Mouse (Mus musculus): ENCODE measurements around the gene Coq8a. TPM values are rescaled to one million over a fixed set of nuclear protein-coding genes. Genes with fewer than 3 reads are reported as not detected.

Coq8a gene
- polyA plus RNA-seq, 1 experiment from 2014 or later = 28.3 TPM

GRCm38 (mm10) chr1:180185877-180186276 lies 13.5 kb downstream of the Coq8a start:
- Histone ChIP-seq H3K27me3 (replicated peaks) (no peaks in the 10 kb centered on the region), H3K9ac (no peak overlapping the region), H3K9me3 (no peaks in the 10 kb centered on the region), H3K36me3 (no peaks in the 10 kb centered on the region), H3K4me3 (no peak overlapping the region), H3K4me2 (no peak overlapping the region), H3K27ac (replicated peaks) (peak overlapping the region; percentile 77), H3K4me1 (peaks cover 52% of the 10 kb centered on the region)
- ATAC-seq (ENCODE audit: extremely low read depth, insufficient number of reproducible peaks, low FRiP score, low TSS enrichment) = no peak
- 30% methylated on average over 5 of the region's 5 CpGs for WGBS

- Histone ChIP-seq H3K4me3 (no peak overlapping the region), H3K9me3 (no peaks in the 10 kb centered on the region), H3K9ac (0 out of 2 replicates have a peak overlapping the region, but pooled peaks have one; percentile 12), H3K4me1 (peaks cover 54% of the 10 kb centered on the region), H3K36me3 (no peaks in the 10 kb centered on the region), H3K27me3 (replicated peaks) (no peaks in the 10 kb centered on the region), H3K4me2 (peak overlapping the region; percentile 16; the same call in 1 of the 2 replicates), H3K27ac (replicated peaks) (peak overlapping the region; percentile 77)
- WGBS = 16% methylated on average over 7 of the region's 7 CpGs
- ATAC-seq (ENCODE audit: extremely low read depth, insufficient number of reproducible peaks, low FRiP score, low TSS enrichment) = no peak
Observed at GRCm38 (mm10) chr1:180184768-180185167, 14.6 kb downstream of the Coq8a start.

GRCm38 (mm10) chr1:180183525-180184159 lies 15.8 kb downstream of the Coq8a start:
- Histone ChIP-seq H3K27me3 (replicated peaks) (no peaks in the 10 kb centered on the region), H3K9me3 (no peaks in the 10 kb centered on the region), H3K4me2 (no peak overlapping the region), H3K4me3 (no peak overlapping the region), H3K4me1 (peaks cover 52% of the 10 kb centered on the region), H3K9ac (no peak overlapping the region), H3K36me3 (no peaks in the 10 kb centered on the region), H3K27ac (replicated peaks) (no peak overlapping the region)
- 85% methylated on average over 6 of the region's 6 CpGs for WGBS
- no peak for ATAC-seq (ENCODE audit: extremely low read depth, insufficient number of reproducible peaks, low FRiP score, low TSS enrichment)

- H3K4me1 ChIP-seq = peaks cover 50% of the 10 kb centered on the region
- 67% methylated on average over 3 of the region's 3 CpGs for whole genome bisulfite sequencing
Observed at GRCm38 (mm10) chr1:180182731-180183130, 16.7 kb downstream of the Coq8a start.

GRCm38 (mm10) chr1:180181966-180182319 lies 17.5 kb downstream of the Coq8a start:
- Histone ChIP-seq H3K4me3 (no peak overlapping the region), H3K4me2 (no peak overlapping the region), H3K9ac (no peak overlapping the region), H3K4me1 (peaks cover 42% of the 10 kb centered on the region), H3K9me3 (no peaks in the 10 kb centered on the region), H3K36me3 (no peaks in the 10 kb centered on the region), H3K27ac (replicated peaks) (no peak overlapping the region), H3K27me3 (replicated peaks) (no peaks in the 10 kb centered on the region)
- no peak for ATAC-seq (ENCODE audit: extremely low read depth, insufficient number of reproducible peaks, low FRiP score, low TSS enrichment)
- WGBS = 74% methylated on average over 9 of the region's 9 CpGs

More at GRCm38 (mm10) chr1:180182731-180183130, 16.7 kb downstream of the Coq8a start:
- no peaks in the 10 kb centered on the region for H3K27me3 ChIP-seq (replicated peaks)
- no peaks in the 10 kb centered on the region for H3K9me3 ChIP-seq
- H3K9ac ChIP-seq = no peak overlapping the region
- H3K4me3 ChIP-seq = no peak overlapping the region
- H3K27ac ChIP-seq (replicated peaks) = no peak overlapping the region
- H3K36me3 ChIP-seq = no peaks in the 10 kb centered on the region
- ATAC-seq (ENCODE audit: extremely low read depth, insufficient number of reproducible peaks, low FRiP score, low TSS enrichment) = no peak
- no peak overlapping the region for H3K4me2 ChIP-seq

GRCm38 (mm10) chr1:180181304-180181965 lies 18.0 kb downstream of the Coq8a start:
- no peak for ATAC-seq (ENCODE audit: extremely low read depth, insufficient number of reproducible peaks, low FRiP score, low TSS enrichment)
- H3K36me3 ChIP-seq = no peaks in the 10 kb centered on the region
- peaks cover 37% of the 10 kb centered on the region for H3K4me1 ChIP-seq
- H3K4me2 ChIP-seq = no peak overlapping the region
- H3K4me3 ChIP-seq = no peak overlapping the region
- H3K27me3 ChIP-seq (replicated peaks) = no peaks in the 10 kb centered on the region
- no peak overlapping the region for H3K9ac ChIP-seq
- H3K27ac ChIP-seq (replicated peaks) = no peak overlapping the region
- WGBS = 85% methylated on average over 7 of the region's 7 CpGs
- no peaks in the 10 kb centered on the region for H3K9me3 ChIP-seq

GRCm38 (mm10) chr1:180179840-180180239 lies 19.6 kb downstream of the Coq8a start:
- 70% methylated on average over 2 of the region's 2 CpGs for WGBS
- Histone ChIP-seq H3K27me3 (replicated peaks) (no peaks in the 10 kb centered on the region), H3K27ac (replicated peaks) (peak overlapping the region; percentile 51), H3K9ac (no peak overlapping the region), H3K4me1 (peaks cover 21% of the 10 kb centered on the region), H3K4me2 (no peak overlapping the region), H3K9me3 (no peaks in the 10 kb centered on the region), H3K4me3 (no peak overlapping the region), H3K36me3 (no peaks in the 10 kb centered on the region)
- no peak for ATAC-seq (ENCODE audit: extremely low read depth, insufficient number of reproducible peaks, low FRiP score, low TSS enrichment)

- Histone ChIP-seq H3K9ac (no peak overlapping the region), H3K4me2 (no peak overlapping the region), H3K36me3 (no peaks in the 10 kb centered on the region), H3K27me3 (replicated peaks) (no peaks in the 10 kb centered on the region), H3K9me3 (no peaks in the 10 kb centered on the region), H3K27ac (replicated peaks) (no peak overlapping the region), H3K4me3 (no peak overlapping the region), H3K4me1 (peaks cover 16% of the 10 kb centered on the region)
- WGBS = 84% methylated on average over 4 of the region's 4 CpGs
- no peak for ATAC-seq (ENCODE audit: extremely low read depth, insufficient number of reproducible peaks, low FRiP score, low TSS enrichment)
Observed at GRCm38 (mm10) chr1:180179100-180179499, 20.3 kb downstream of the Coq8a start.

GRCm38 (mm10) chr1:180178340-180178739 lies 21.1 kb downstream of the Coq8a start:
- Histone ChIP-seq H3K4me2 (no peak overlapping the region), H3K27me3 (replicated peaks) (no peaks in the 10 kb centered on the region), H3K9ac (no peak overlapping the region), H3K4me3 (no peak overlapping the region), H3K4me1 (peaks cover 12% of the 10 kb centered on the region), H3K36me3 (no peaks in the 10 kb centered on the region), H3K27ac (replicated peaks) (no peak overlapping the region), H3K9me3 (no peaks in the 10 kb centered on the region)
- ATAC-seq (ENCODE audit: extremely low read depth, insufficient number of reproducible peaks, low FRiP score, low TSS enrichment) = no peak
- WGBS = 82% methylated on average over 9 of the region's 9 CpGs

GRCm38 (mm10) chr1:180176784-180177183 lies 22.6 kb downstream of the Coq8a start:
- no peak overlapping the region for H3K4me2 ChIP-seq
- H3K36me3 ChIP-seq = no peaks in the 10 kb centered on the region
- H3K27ac ChIP-seq (replicated peaks) = no peak overlapping the region
- H3K4me3 ChIP-seq = no peak overlapping the region
- H3K9ac ChIP-seq = no peak overlapping the region
- peaks cover 12% of the 10 kb centered on the region for H3K4me1 ChIP-seq
- no peak for ATAC-seq (ENCODE audit: extremely low read depth, insufficient number of reproducible peaks, low FRiP score, low TSS enrichment)
- H3K27me3 ChIP-seq (replicated peaks) = no peaks in the 10 kb centered on the region
- 12% methylated on average over 1 of the region's 1 CpGs for WGBS
- H3K9me3 ChIP-seq = no peaks in the 10 kb centered on the region

GRCm38 (mm10) chr1:180175635-180176034 lies 23.8 kb downstream of the Coq8a start:
- 58% methylated on average over 8 of the region's 8 CpGs for WGBS
- Histone ChIP-seq H3K4me3 (no peak overlapping the region), H3K27me3 (replicated peaks) (no peaks in the 10 kb centered on the region), H3K27ac (replicated peaks) (no peak overlapping the region), H3K4me2 (no peak overlapping the region), H3K36me3 (no peaks in the 10 kb centered on the region), H3K4me1 (peaks cover 12% of the 10 kb centered on the region), H3K9me3 (no peaks in the 10 kb centered on the region), H3K9ac (no peak overlapping the region)
- no peak for ATAC-seq (ENCODE audit: extremely low read depth, insufficient number of reproducible peaks, low FRiP score, low TSS enrichment)

GRCm38 (mm10) chr1:180175167-180175566 lies 24.2 kb downstream of the Coq8a start:
- WGBS = 35% methylated on average over 3 of the region's 3 CpGs
- Histone ChIP-seq H3K4me3 (no peak overlapping the region), H3K4me1 (peaks cover 9% of the 10 kb centered on the region), H3K4me2 (no peak overlapping the region), H3K9ac (no peak overlapping the region), H3K9me3 (no peaks in the 10 kb centered on the region), H3K27ac (replicated peaks) (no peak overlapping the region), H3K27me3 (replicated peaks) (no peaks in the 10 kb centered on the region), H3K36me3 (no peaks in the 10 kb centered on the region)
- ATAC-seq (ENCODE audit: extremely low read depth, insufficient number of reproducible peaks, low FRiP score, low TSS enrichment) = no peak

All from heart, embryonic 13.5 days (tissue).